Mouse (Mus musculus) left cerebral cortex, adult 2 months (tissue): ENCODE results near the gene Ctsq. TPM values are rescaled to one million over a fixed set of nuclear protein-coding genes. Genes with fewer than 3 reads are reported as not detected.
"Not testable (repeated sequence)": the region's sequence is repeated elsewhere in the genome, so short reads cannot be mapped to it uniquely, and the experiment has no call there.

Experiments
- DNase-seq, 2 experiments: peaks; one replicate each; pipeline ENCODE4 v3.0.0; 2021 to 2022; ENCODE audit warnings: low spot score in 2 of 2, mixed read lengths in 1 of 2; ENCODE audit errors: extremely low spot score in 1 of 2
- H3K27ac ChIP-seq: fragments of 200-600 bp; 2 replicates; pipeline ENCODE4 v1.8.1; 2022
- H3K4me3 ChIP-seq: fragments of 200-600 bp; 2 replicates; pipeline ENCODE4 v1.8.1; 2022
- CTCF ChIP-seq: fragments of 200-600 bp; IDR thresholded peaks from 2 replicates; pipeline ENCODE4 v1.8.1; 2022; ENCODE audit warnings: antibody characterized with exemption, mild to moderate bottlenecking, moderate library complexity
- intact Hi-C: fragments of 180-260 bp; cut with DNase I; formaldehyde crosslinking; loops from one replicate; pipeline ENCODE4 v1.15.1; 2025
- long read RNA-seq, 2 experiments: library from polyadenylated mRNA; stranded (forward); transcript quantifications; one replicate each; pipeline ENCODE4 v2.0.0; 2021; ENCODE audit warnings: borderline mapping rate in 2 of 2
- total RNA-seq, 2 experiments: library from RNA; stranded (reverse); gene quantifications; 2 replicates each; pipeline ENCODE4 v1.2.3; 2021

Gene Ctsq
- total RNA-seq = not detected
- long read RNA-seq, experiment 1 = 0 reads
- long read RNA-seq, experiment 2 = 0 reads

GRCm38 (mm10) chr13:61040531-61040930 is at the start of gene Ctsq:
Ctsq (minus strand) TSS chr13:61040631.
- intact Hi-C loops = no loop called here
- DNase-seq = no peak
- no peak for TF ChIP-seq CTCF
- H3K27ac ChIP-seq = no peak within 1 kb of the TSS
- no peak within 1 kb of the TSS for H3K4me3 ChIP-seq

GRCm38 (mm10) chr13:61022785-61023184 is 17.6 kb downstream of the Ctsq start:
- intact Hi-C loops = no loop called here
- Histone ChIP-seq H3K27ac (no peak overlapping the region), H3K4me3 (no peak overlapping the region)
- TF ChIP-seq CTCF = no peak
- no peak for DNase-seq

- no peak overlapping the region for H3K27ac ChIP-seq
- no peak for DNase-seq
- no peak overlapping the region for H3K4me3 ChIP-seq
- no peak for TF ChIP-seq CTCF
- intact Hi-C loops = no loop called here
These were observed 18.6 kb downstream of the Ctsq start for GRCm38 (mm10) chr13:61021844-61022243.

GRCm38 (mm10) chr13:61010171-61010570 is 30.3 kb downstream of the Ctsq start:
- H3K4me3 ChIP-seq = no peak overlapping the region
- intact Hi-C loops = no loop called here
- H3K27ac ChIP-seq = no peak overlapping the region
- no peak for TF ChIP-seq CTCF
- DNase-seq = no peak

- intact Hi-C loops = no loop called here
- Histone ChIP-seq H3K4me3 (no peak within 1 kb of the TSS), H3K27ac (no peak within 1 kb of the TSS)
- DNase-seq = no peak
- no peak for TF ChIP-seq CTCF
These were observed 34.6 kb downstream of the Ctsq start, which contains the start of gene Ctsj for GRCm38 (mm10) chr13:61005859-61006258. Ctsj (minus strand) TSS chr13:61005959.

- H3K4me3 ChIP-seq = no peak overlapping the region
- H3K27ac ChIP-seq = no peak overlapping the region
- no peak for DNase-seq
- intact Hi-C loops = no loop called here
- TF ChIP-seq CTCF = no peak
These were observed 42.8 kb downstream of the Ctsq start for GRCm38 (mm10) chr13:60997600-60997999.

- intact Hi-C loops, H3K27ac ChIP-seq, DNase-seq, H3K4me3 ChIP-seq: not testable (repeated sequence)
These were observed 53.5 kb downstream of the Ctsq start for GRCm38 (mm10) chr13:60986915-60987314.

Other genes starting within 250 kb of the Ctsq start
- gene Ctsll3, start 237.8 kb downstream of the Ctsq start, total RNA-seq = not detected
- under 1 TPM in 1 of 2 experiments, not detected in 1; 0.48 TPM for gene 4930486L24Rik, start 176.2 kb downstream of the Ctsq start, total RNA-seq
- gene Gm49392, start 143.7 kb downstream of the Ctsq start, total RNA-seq = under 1 TPM in 1 of 2 experiments, not detected in 1; 0.28 TPM
- 1 to 10 TPM; 1.7 to 3.5 TPM for gene Ctla2b, start 143.2 kb downstream of the Ctsq start, total RNA-seq
- not detected for gene Tpbpb, start 135.8 kb downstream of the Ctsq start, total RNA-seq
- gene Gm49393, start 105.0 kb downstream of the Ctsq start, total RNA-seq = not detected
- under 1 TPM in 1 of 2 experiments, not detected in 1; 0.86 TPM for gene Gm49391, start 104.1 kb downstream of the Ctsq start, total RNA-seq
- 10 to 100 TPM; 21.0 to 22.5 TPM for gene Ctla2a, start 104.0 kb downstream of the Ctsq start, total RNA-seq
- not detected for gene Tpbpa, start 98.6 kb downstream of the Ctsq start, total RNA-seq
- not detected for gene Ctsj, start 34.7 kb downstream of the Ctsq start, total RNA-seq
- not detected for gene Ctsr, start 123.6 kb upstream of the Ctsq start, total RNA-seq
- not detected for gene Cts6, start 162.8 kb upstream of the Ctsq start, total RNA-seq
- not detected for gene Cts8, start 214.7 kb upstream of the Ctsq start, total RNA-seq
- not detected for gene Gm49398, start 248.2 kb upstream of the Ctsq start, total RNA-seq